Mouse (Mus musculus) megakaryocyte-erythroid progenitor cell, adult 5-6 weeks (primary cell): ENCODE measurements at regions not wholly inside any gene's neighbourhood (a gene's known extent, or its start where the extent isn't known, plus 50 kb on each side); places are given as distances from the start of the nearest gene placed in this dataset.

Experiments
- ATAC-seq: replicated peaks from 2 replicates; pipeline ENCODE4 v1.8.0; 2016; ENCODE audit warnings: mild to moderate bottlenecking, inconsistent platforms; ENCODE audit not compliant: severe bottlenecking, poor library complexity, low FRiP score, low TSS enrichment

GRCm38 (mm10) chr13:32649982-32650381 is 133.8 kb downstream of the Mylk4 start:
- ATAC-seq: no peak

DNA sequence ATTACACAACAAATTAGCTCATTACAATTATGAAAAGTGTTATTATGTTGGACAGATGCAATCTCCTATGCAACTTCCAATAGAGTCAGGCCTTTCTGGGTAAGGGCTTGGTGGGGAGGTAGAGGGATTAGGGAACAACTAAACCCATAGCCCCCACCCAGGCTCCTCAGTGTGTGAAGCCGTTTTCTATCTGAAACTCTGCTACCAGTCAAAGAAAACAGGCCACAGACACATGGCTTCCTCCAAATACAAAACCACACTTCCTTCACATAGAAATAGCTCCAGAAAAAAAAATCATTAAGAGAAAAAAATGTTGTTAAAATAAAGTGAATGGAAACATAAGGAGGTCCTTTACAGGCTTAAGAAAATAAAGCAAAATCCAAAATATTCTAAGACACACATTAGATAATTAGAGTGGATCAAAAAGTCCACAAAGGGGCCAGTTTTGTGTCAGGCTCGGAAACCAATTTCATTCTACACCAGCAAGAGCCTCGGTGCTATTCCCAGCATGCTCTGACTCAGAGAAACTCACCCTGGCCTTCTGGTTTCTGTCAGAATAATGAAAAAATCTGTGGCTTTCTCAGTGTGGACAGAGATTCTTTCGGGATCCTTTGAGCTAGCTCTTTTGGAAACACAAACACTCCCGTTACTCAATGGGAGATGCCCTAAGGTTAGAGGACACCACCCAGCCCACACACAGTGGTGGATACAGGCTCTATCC is 140.6 kb downstream of the Mylk4 start:
- no peak for ATAC-seq

- ATAC-seq: no peak
These were observed 142.8 kb downstream of the Mylk4 start for GRCm38 (mm10) chr13:32640941-32641340.

GRCm38 (mm10) chr13:32630122-32630732 is 153.5 kb downstream of the Mylk4 start:
- ATAC-seq: no peak

- ATAC-seq: no peak
These were observed 169.8 kb downstream of the Mylk4 start for GRCm38 (mm10) chr13:32613916-32614315.

DNA sequence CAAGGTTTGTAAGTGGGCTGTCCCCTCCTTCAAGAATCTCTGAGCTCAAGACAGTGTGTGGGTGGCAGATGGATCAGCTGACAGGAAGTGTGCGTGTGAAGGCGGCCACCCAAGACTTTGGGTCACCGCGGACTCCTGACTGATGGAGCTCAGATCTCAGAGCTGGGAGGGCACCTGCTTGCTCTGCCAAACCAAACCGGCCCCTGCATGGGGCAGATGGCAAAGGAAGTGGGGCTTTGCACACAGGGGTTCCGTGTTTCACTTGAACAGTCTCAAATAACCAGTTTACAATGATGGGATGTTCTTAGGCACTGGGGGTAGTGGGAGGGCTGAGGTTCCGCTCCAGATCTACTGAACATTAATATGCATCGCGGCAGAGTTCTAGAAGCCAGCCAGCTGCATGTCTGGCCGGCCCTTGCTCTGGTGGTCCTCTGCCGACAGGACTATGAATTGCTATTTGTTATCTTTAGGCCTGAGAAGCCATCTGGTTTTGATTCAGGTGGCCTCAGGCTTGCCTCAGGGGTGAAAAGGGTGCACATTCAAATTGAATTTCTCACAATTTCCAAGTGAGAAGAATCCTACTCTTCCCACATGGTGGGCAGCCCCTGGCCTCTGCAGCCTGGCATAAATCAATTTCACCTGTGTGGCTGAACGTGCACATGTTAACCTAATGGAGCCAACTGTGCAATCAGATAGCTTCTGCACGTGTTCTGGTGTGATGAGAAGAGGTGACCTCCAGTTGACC is 172.0 kb downstream of the Mylk4 start:
- ATAC-seq: no peak

DNA sequence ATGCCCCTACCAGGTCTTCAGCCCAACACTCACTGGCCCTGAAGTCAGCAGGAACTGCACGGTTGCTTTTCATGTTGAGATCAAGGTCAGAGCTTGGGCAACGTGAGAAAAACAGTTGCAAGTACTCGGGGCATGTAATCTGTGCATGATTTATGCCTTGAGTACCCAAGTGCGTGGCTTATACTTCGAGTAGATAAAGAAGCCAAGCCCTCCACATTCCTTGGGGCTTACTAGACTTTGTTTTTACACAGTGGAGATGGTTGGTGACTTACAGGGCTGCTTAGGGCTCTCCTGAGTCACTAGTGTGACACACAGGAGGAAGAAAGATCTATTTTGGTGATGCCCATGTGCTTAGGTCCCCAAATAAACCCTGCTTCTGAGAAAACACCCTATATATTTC is 172.8 kb downstream of the Mylk4 start:
- no peak for ATAC-seq

DNA sequence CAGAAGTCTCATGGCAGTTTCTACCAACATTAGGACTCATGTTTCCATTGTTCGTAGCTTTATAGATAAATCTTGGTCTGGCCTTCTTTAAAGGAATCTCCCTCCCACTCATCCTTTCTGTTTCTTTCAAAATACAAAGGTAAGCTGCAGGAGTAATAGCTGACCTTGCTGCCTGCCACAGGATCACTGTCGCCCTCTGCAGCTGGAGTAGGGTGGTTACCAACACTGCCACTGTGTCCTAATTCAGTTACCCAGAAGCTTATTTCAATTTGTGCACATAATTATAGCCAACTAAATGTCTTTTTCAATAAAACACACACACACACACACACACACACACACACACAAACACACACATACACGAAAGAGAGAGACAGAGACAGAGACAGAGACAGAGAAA is 175.3 kb downstream of the Mylk4 start:
- ATAC-seq: no peak

GRCm38 (mm10) chr13:32603925-32604590 is 179.7 kb downstream of the Mylk4 start:
- no peak for ATAC-seq

DNA sequence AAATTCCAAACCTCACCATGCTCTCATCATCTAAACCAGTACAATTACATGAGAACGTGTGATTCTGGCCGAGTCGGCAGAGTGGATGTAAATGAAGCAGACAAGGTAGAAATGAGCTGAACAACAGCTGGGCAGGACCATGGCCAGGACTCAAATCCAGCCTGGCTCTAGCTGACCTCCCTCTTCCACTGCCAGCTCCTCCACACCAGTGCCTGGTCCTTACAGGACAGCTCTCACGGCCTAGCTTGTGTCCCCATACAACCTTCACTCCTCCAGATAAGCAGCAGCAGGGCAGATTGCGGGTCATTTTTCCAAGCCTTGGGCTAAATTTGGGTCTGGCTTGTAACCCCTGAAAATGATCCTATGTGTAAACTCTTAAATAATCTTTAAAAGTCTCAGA is 182.4 kb downstream of the Mylk4 start:
- no peak for ATAC-seq

- no peak for ATAC-seq
These were observed 190.1 kb downstream of the Mylk4 start for GRCm38 (mm10) chr13:32593611-32594010.

DNA sequence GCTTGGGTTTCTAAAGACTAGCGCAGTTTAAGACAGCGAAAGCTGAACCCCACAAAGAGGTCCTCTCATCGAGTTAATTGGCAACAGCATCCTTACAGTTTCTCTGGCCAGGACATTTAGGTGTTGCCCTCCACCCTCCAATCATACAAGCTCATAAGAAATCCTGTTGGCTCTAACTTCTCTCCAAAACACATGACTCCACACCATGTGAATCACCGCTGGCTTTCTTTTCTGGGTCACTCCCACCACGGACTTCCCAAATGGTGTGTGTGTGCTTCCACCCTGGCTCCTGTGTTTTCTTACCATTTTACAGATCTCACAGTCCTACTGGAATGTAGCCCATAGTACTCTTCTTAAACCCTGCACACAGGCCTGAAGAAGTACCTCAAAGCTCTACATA is 190.6 kb downstream of the Mylk4 start:
- no peak for ATAC-seq

DNA sequence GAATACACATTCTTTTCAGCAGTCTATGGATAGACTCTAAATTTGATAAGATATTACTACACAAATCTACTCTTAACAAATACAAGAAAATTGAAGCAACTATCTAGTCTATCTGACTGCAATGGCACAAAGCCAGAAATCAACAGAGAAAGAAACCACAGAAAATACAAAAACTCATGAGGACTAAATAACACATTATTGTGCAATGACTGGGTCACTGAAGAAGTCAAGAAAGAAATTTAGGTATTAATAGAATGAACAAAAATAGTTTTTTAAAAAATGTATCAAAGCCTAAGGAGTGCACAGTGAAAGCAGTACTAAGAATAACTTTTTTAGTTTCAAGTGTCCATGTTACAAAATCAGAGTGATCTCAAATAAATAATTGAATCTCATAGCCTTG is 202.2 kb downstream of the Mylk4 start:
- no peak for ATAC-seq

DNA sequence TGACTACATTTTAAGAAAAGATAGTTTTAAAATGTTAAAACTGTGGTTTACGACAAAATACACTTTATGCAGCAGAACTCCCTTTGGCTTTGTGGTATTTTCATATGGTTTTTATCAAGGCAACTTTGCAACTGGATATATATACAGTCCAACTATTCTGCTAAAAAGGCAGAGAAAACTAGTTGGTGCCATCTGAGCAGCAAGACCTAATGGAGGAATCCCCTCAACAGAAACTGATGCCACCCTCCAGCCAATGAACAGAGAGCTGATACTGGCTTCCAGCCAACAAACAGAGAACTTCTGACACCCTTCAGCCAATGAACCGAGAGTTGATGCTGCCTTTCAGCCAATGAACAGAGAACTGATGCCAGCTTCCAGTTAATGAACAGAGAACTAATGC is 215.9 kb downstream of the Mylk4 start:
- no peak for ATAC-seq

GRCm38 (mm10) chr13:32560666-32561065 is 222.1 kb upstream of the Gmds start:
- no peak for ATAC-seq

DNA sequence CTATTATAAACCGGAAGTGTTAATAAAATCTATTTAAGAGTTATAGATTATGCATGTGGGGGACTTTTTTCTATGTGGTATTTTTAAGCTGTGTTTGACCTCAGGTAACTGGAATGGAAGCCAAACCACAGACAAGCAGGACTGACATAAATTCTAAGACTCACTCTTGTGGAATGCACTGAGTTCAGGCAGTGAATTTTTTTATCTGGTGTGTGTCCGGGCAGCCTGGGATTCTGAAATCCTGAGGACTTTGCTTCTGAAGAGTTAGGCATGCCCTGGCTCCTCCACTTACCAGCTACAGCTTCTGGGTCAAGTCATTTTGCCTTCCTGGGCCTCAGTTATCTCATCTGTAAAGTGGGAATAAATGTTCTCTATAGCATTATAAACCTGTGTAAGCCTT is 217.9 kb upstream of the Gmds start:
- no peak for ATAC-seq

GRCm38 (mm10) chr13:32555064-32555463 is 216.5 kb upstream of the Gmds start:
- no peak for ATAC-seq

- no peak for ATAC-seq
These were observed 216.1 kb upstream of the Gmds start for GRCm38 (mm10) chr13:32554601-32555000.

DNA sequence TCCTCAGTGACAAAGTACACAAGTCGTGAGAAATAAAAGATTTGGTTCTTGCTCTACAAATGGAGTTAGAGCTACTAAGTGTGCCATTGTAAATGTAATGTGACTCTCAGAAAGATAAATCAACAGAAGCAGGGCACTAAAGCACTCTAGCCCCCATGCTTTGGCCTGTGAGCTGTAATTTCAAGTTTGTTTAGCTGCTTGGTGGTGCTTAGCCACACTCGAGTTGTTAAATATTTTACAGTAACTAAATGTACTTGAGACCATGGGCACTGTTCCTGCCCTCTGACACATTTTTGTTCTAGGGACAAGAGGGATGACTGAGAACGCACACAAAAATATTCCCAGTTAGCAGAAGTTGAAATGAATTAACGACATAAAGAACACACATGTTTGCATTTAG is 214.6 kb upstream of the Gmds start:
- ATAC-seq: no peak

- no peak for ATAC-seq
These were observed 211.6 kb upstream of the Gmds start for GRCm38 (mm10) chr13:32550113-32550512.
